Mouse (Mus musculus) CH12.LX (cell line): ENCODE measurements around the gene Fadd.

Experiments
- CHD1 ChIP-seq: IDR thresholded peaks from 2 replicates; pipeline ENCODE4 v1.6.1; 2012; ENCODE audit warnings: low read depth, low read length, improper control_type of control experiment, inconsistent platforms
- CHD2 ChIP-seq: IDR thresholded peaks from 2 replicates; pipeline ENCODE4 v1.6.1; 2011; ENCODE audit warnings: low read length, improper control_type of control experiment
- CTCF ChIP-seq, 2 experiments: IDR thresholded peaks in 1 of 2; conservative IDR thresholded peaks in 1 of 2; 2 replicates each; pipeline ENCODE4 v1.5.1; 2011 to 2012; ENCODE audit warnings: low read depth in 2 of 2, low read length in 2 of 2, improper control_type of control experiment in 1 of 2, inconsistent platforms in 1 of 2, mild to moderate bottlenecking in 1 of 2, moderate library complexity in 1 of 2
- KAT2A ChIP-seq: IDR thresholded peaks from 2 replicates; pipeline ENCODE4 v1.6.1; 2012; ENCODE audit warnings: low read length, improper control_type of control experiment, inconsistent platforms; ENCODE audit not compliant: insufficient replicate concordance
- MEF2A ChIP-seq: IDR thresholded peaks from 2 replicates; pipeline ENCODE4 v1.6.1; 2014; ENCODE audit warnings: low read depth, mild to moderate bottlenecking, inconsistent platforms, low read length, improper control_type of control experiment, borderline replicate concordance
- MXI1 ChIP-seq: IDR thresholded peaks from 2 replicates; pipeline ENCODE4 v1.6.1; 2011; ENCODE audit warnings: mild to moderate bottlenecking, low read depth, low read length, improper control_type of control experiment
- POLR2A ChIP-seq: IDR thresholded peaks from 2 replicates; pipeline ENCODE4 v1.6.1; 2011; ENCODE audit warnings: low read depth, mild to moderate bottlenecking, improper control_type of control experiment, low read length
- USF2 ChIP-seq: conservative IDR thresholded peaks from 2 replicates; pipeline ENCODE4 v1.6.1; 2011; ENCODE audit warnings: low read depth, low read length, improper control_type of control experiment
- ZKSCAN1 ChIP-seq: IDR thresholded peaks from 2 replicates; pipeline ENCODE4 v1.6.1; 2012; ENCODE audit warnings: low read depth, inconsistent platforms, low read length, improper control_type of control experiment, borderline replicate concordance

- TF ChIP-seq POLR2A (no peak), MEF2A (no peak), CTCF (conservative IDR thresholded peaks at IDR 0.05 in 1 of 2, IDR thresholded peaks at IDR 0.05 in 1 of 2; ENCODE audit: low read depth in 2 of 2, low read length in 2 of 2) (no peak), CHD1 (no peak), CHD2 (no peak), KAT2A (no peak), USF2 (no peak), MXI1 (no peak), ZKSCAN1 (no peak)
Measured at GRCm38 (mm10) chr7:144550811-144551210, 31.5 kb downstream of the Fadd start.
